Mouse (Mus musculus) lung, embryonic 15.5 days (tissue): Measurements from ENCODE around the gene Arsb. TPM values are rescaled to one million over a fixed set of nuclear protein-coding genes. Genes with fewer than 3 reads are reported as not detected.

ENCODE experiments used
- microRNA-seq: library from miRNA; unstranded; fragments of <30 nt; microRNA quantifications from one replicate; pipeline ENCODE4, GENCODE M21; 2016
- polyA plus RNA-seq: library from polyadenylated mRNA; unstranded; fragments of >200 nt; fragmentation: Nextera tagmentation; extraction: Ambion mirVana; gene quantifications from 2 replicates; pipeline ENCODE4 v1.2.1, GENCODE M21; 2015

The Arsb gene
- polyA plus RNA-seq, 1 experiment from 2014 or later, result 14.8 TPM

Small RNA genes lying within 50 kb of the gene (microRNA-seq; reads per million reads assigned to microRNA genes)
- gene Gm25534 (not detected), gene Mir5624 (not detected)

Other genes starting within 250 kb of the Arsb start
- gene Bhmt, start 133.7 kb upstream of the Arsb start, polyA plus RNA-seq, result 0.05 and 0.55 TPM in 2 replicates
- 0.30 TPM in 1 of 2 replicates, not detected in the other for gene Bhmt2, start 97.3 kb upstream of the Arsb start, polyA plus RNA-seq
- gene Dmgdh, start 97.2 kb upstream of the Arsb start, polyA plus RNA-seq, result 0.15 TPM in 1 of 2 replicates, not detected in the other